Mouse (Mus musculus) liver, adult 2 months (tissue): ENCODE measurements around the gene Gramd1c. TPM values are rescaled to one million over a fixed set of nuclear protein-coding genes. Genes with fewer than 3 reads are reported as not detected.

Source experiments
- DNase-seq: peaks from one replicate; pipeline ENCODE4 v3.0.0-alpha.2; 2011; ENCODE audit warnings: low read depth, low spot score; ENCODE audit errors: extremely low read depth
- H3K27ac ChIP-seq: fragments of 200-500 bp; replicated peaks from 2 replicates; pipeline ENCODE4 v1.5.1; 2012; ENCODE audit warnings: low read depth, mild to moderate bottlenecking, control low read depth, inconsistent platforms, low read length; ENCODE audit not compliant: insufficient read depth
- H3K27me3 ChIP-seq: fragments of 200-500 bp; 2 replicates; pipeline ENCODE4 v1.6.1; 2012; ENCODE audit warnings: mild to moderate bottlenecking, moderate library complexity, low read length, inconsistent platforms; ENCODE audit not compliant: control insufficient read depth, insufficient read depth
- H3K36me3 ChIP-seq: fragments of 200-500 bp; 2 replicates; pipeline ENCODE4 v1.6.1; 2012; ENCODE audit warnings: low read length, inconsistent platforms; ENCODE audit not compliant: control insufficient read depth, insufficient read depth
- H3K4me1 ChIP-seq: fragments of 200-500 bp; 2 replicates; pipeline ENCODE4 v1.6.1; 2011; ENCODE audit warnings: low read length; ENCODE audit not compliant: control insufficient read depth, insufficient read depth
- H3K4me3 ChIP-seq: fragments of 200-500 bp; 2 replicates; pipeline ENCODE4 v1.5.1; 2011; ENCODE audit warnings: low read depth, mild to moderate bottlenecking, control low read depth, low read length, moderate library complexity; ENCODE audit not compliant: insufficient read depth
- H3K79me2 ChIP-seq: fragments of 200-500 bp; 2 replicates; pipeline ENCODE4 v1.6.1; 2012; ENCODE audit warnings: inconsistent platforms, mild to moderate bottlenecking, low read length, moderate library complexity; ENCODE audit not compliant: control insufficient read depth, insufficient read depth
- H3K9ac ChIP-seq: fragments of 200-500 bp; 2 replicates; pipeline ENCODE4 v1.6.1; 2012; ENCODE audit warnings: low read depth, mild to moderate bottlenecking, control low read depth, inconsistent platforms, low read length
- CTCF ChIP-seq: fragments of 200-500 bp; IDR thresholded peaks from 2 replicates; pipeline ENCODE4 v1.5.1; 2011; ENCODE audit warnings: low read depth, low read length, control low read depth
- POLR2A ChIP-seq: fragments of 200-500 bp; IDR thresholded peaks from 2 replicates; pipeline ENCODE4 v1.6.1; 2011; ENCODE audit warnings: low read length, control low read depth; ENCODE audit not compliant: insufficient read depth; ENCODE audit errors: extremely low read depth
- WGBS: fragments of 180-500 bp; shearing (Covaris S2); methylation state at CpG from one replicate; pipeline ENCODE4 v1.1.7; 2018; 5-methylcytosine and 5-hydroxymethylcytosine counted together
- polyA plus RNA-seq: library from polyadenylated mRNA; depleted of rRNA; stranded (reverse); fragments of >200 nt; gene quantifications from 2 replicates; pipeline ENCODE4 v1.2.3, GENCODE M21; 2012
- total RNA-seq: library from RNA; depleted of rRNA; stranded (reverse); fragments of >200 nt; gene quantifications from 2 replicates; pipeline ENCODE4 v1.2.3, GENCODE M21; 2014

Gene Gramd1c
- total and polyA plus RNA-seq, 2 experiments = 6.6 to 48.5 TPM

DNA sequence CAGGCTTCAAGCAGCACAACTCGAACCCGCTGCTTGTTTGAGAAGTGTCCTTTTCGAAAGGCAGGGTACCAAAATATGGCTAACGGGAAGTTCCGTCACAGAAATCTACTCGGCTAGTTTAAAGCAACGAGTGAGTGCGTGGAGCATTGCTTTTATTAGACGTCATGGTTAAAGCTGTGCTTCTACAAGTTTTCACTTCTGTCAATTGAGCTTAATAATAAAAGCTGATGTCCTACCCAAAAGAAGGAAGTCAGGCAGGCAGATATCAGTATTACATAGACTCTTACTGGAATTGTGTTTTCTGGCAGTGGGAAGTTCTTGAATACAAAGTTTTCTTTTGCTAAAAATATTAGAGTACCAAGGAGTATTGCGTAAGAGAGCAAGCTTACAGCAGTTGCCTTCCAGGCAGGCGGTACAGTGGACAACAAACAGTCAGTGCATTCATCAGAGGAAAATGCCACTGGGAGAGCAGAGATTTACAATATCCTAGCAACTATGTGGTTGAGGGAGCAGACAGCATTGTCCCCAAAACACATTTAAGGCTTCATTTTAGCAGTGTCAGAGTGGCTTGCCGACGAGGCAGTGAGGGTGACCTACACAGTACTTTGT, 97.3 kb downstream of the Gramd1c start:
- TF ChIP-seq POLR2A (no peak), CTCF (no peak)
- peak; percentile 31 for DNase-seq

DNA sequence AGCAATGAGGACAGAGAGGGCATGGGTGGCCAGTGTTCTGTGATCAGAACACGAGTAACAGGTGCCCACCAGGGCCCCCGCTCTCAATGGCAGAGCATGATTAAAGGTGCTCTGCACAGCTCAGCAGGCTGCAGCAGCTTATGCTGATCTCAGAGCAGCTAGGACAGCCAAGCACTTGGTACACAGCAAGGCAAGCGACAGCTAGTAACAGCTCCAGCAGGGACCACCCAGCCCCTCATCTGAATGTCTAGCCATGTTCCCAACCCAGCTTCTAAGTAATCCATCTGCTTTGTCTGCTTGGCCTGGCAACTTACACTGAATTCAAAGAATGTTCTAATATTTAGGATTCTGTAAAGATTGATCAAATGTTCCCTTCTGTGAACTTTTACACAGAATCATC, 99.4 kb downstream of the Gramd1c start:
- Histone ChIP-seq H3K27me3 (no peaks in the 10 kb centered on the region), H3K4me1 (no peaks in the 10 kb centered on the region), H3K36me3 (peaks cover 13% of the 10 kb centered on the region), H3K27ac (no peak overlapping the region), H3K9ac (no peak overlapping the region), H3K4me3 (no peak overlapping the region), H3K79me2 (no peaks in the 10 kb centered on the region)
- no peak for DNase-seq
- WGBS = 92% methylated on average over 3 of the region's 3 CpGs
- TF ChIP-seq CTCF = no peak
- no peak for TF ChIP-seq POLR2A

More for the DNA sequence above, 97.3 kb downstream of the Gramd1c start:
- 86% methylated on average over 13 of the region's 13 CpGs for WGBS
- H3K79me2 ChIP-seq = no peaks in the 10 kb centered on the region
- no peaks in the 10 kb centered on the region for H3K27me3 ChIP-seq
- H3K4me1 ChIP-seq = no peaks in the 10 kb centered on the region
- no peak overlapping the region for H3K9ac ChIP-seq
- peaks cover 7% of the 10 kb centered on the region for H3K36me3 ChIP-seq
- H3K27ac ChIP-seq = peak overlapping the region; percentile 37; the same call in 1 of the 2 replicates
- no peak overlapping the region for H3K4me3 ChIP-seq

DNA sequence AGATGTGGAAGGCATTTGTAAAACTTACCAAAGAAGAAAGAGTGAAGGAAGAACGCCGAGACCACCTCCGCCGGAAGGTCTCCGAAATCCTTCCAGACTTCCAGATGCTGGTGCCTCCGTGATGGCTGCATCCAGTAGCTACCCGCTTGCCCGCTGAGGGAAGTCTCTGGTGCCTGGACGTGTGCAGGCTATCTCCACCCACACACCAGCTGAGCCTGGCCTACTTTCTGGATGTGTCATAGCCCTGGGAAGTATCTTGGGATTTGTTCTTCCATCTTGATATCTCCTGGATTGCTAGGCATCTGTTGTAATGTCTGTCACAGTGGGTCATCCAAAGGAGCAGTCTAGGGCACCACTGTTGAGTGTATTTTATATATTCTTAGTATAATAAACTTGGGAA, 99.9 kb downstream of the Gramd1c start:
- 98% methylated on average over 9 of the region's 9 CpGs for WGBS
- no peak overlapping the region for H3K27ac ChIP-seq
- no peak overlapping the region for H3K9ac ChIP-seq
- no peaks in the 10 kb centered on the region for H3K4me1 ChIP-seq
- no peak for TF ChIP-seq POLR2A
- TF ChIP-seq CTCF = no peak
- H3K36me3 ChIP-seq = peaks cover 13% of the 10 kb centered on the region
- H3K4me3 ChIP-seq = no peak overlapping the region
- no peaks in the 10 kb centered on the region for H3K27me3 ChIP-seq
- H3K79me2 ChIP-seq = no peaks in the 10 kb centered on the region
- DNase-seq = no peak

DNA sequence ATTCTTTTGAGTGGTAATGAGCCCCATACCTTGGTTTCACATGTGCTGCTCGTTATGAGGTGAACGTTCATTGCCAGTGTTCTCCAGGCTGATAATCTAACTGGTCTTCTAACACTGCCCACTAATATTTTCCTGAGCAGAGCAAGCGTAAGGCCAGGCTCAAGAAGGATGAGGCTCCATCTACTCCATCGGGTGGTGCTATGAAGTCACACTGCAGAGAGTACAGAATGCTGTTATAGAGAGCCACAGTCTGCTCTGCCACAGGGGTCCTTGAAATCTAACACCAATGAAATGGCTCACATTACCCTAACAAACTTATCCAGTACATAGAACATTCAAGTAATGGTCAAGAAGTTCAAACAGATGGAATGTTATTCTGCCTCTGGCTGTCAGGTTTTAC, 105.1 kb downstream of the Gramd1c start:
- H3K27me3 ChIP-seq = no peaks in the 10 kb centered on the region
- peaks cover 27% of the 10 kb centered on the region for H3K36me3 ChIP-seq

DNA sequence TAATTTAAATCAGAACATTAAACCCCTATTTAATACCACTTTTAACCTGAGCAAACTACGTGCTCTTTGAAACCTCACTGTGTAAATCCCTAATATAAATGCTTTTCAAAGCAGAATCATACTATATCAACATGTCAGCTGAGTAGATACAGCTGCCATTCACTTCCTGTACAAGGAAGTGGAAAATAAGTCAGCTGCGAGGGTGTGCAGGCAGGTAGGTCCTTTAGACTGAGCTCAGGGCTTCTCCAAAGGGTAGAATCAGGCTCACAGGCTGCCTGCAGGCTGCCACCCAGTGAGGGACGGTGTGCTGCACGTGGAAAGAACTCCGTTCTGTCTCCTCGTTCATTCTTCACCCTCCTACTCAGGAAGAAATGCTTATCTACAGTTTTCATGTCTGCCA, 108.2 kb downstream of the Gramd1c start:
- no peaks in the 10 kb centered on the region for H3K4me1 ChIP-seq
- no peak for TF ChIP-seq POLR2A
- no peak for TF ChIP-seq CTCF
- no peak for DNase-seq
- peaks cover 23% of the 10 kb centered on the region for H3K36me3 ChIP-seq
- H3K4me3 ChIP-seq = no peak overlapping the region
- WGBS = 78% methylated on average over 6 of the region's 6 CpGs
- no peaks in the 10 kb centered on the region for H3K27me3 ChIP-seq
- no peak overlapping the region for H3K9ac ChIP-seq
- no peak overlapping the region for H3K27ac ChIP-seq
- H3K79me2 ChIP-seq = no peaks in the 10 kb centered on the region

More for the DNA sequence above, 105.1 kb downstream of the Gramd1c start:
- H3K27ac ChIP-seq = no peak overlapping the region
- 94% methylated on average over 4 of the region's 4 CpGs for WGBS
- H3K79me2 ChIP-seq = no peaks in the 10 kb centered on the region
- TF ChIP-seq POLR2A = no peak
- no peak for TF ChIP-seq CTCF
- H3K9ac ChIP-seq = no peak overlapping the region
- H3K4me1 ChIP-seq = no peaks in the 10 kb centered on the region
- no peak for DNase-seq
- H3K4me3 ChIP-seq = no peak overlapping the region

DNA sequence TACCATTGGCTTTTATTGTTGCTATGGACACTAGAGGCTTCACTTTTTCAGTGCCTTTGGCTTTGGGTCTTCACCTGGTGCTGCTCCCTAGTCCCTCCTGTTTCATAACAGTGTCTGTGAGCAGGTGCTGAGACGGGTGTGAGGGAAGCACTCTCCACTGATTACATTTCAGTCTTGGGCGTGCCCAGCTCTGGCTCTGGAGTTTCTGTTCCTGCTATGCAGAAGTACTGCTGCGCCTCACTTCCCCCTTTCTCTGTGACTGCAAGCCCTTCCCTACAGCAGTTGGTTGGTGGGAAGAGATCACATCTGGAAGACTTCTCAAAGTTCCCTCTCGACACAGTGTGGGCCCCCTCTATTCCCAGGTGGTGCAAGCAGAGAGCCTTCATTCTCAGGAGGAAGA, 111.6 kb downstream of the Gramd1c start:
- no peaks in the 10 kb centered on the region for H3K27me3 ChIP-seq
- DNase-seq = peak; percentile 31
- WGBS = 90% methylated on average over 4 of the region's 4 CpGs
- no peak overlapping the region for H3K9ac ChIP-seq
- TF ChIP-seq POLR2A = no peak
- TF ChIP-seq CTCF = no peak
- H3K27ac ChIP-seq = no peak overlapping the region
- no peak overlapping the region for H3K4me3 ChIP-seq
- peaks cover 12% of the 10 kb centered on the region for H3K36me3 ChIP-seq
- H3K4me1 ChIP-seq = no peaks in the 10 kb centered on the region
- no peaks in the 10 kb centered on the region for H3K79me2 ChIP-seq
